Mouse (Mus musculus): ENCODE measurements at regions not wholly inside any gene's neighbourhood (a gene's known extent, or its start where the extent isn't known, plus 50 kb on each side); places are given as distances from the start of the nearest gene placed in this dataset.

DNA sequence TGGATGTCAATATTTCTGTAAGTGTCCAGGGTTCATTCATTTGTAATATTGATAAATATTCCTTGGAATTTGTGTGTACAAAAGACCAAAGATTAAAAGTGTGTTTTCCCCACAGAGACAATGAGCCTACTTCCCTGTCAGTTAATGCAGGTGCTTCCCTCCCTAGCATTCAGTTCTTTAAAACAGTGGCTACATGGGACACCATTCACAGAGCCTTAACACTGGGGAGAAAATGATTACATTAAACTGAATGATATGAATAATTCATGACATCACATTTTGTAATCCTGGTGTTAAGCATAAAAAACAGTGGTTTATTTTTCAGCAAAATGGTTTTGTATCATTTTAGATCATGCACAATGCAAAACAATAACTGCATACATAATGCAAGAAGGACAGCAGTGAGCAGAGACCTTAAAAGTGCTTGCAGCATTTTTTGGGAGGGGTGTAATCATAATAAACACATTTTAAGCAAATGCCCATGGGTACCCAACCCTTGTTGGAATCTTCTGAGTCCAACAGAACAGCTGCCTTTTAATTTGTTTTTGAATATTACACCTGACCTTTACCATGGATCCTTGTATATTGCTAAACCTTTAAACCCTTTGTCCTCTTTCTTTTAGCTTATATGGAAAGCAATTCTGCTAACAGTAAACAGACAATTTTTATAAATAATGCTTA lies 917.1 kb upstream of the Gm5150 start:
- Histone ChIP-seq H3K9ac (no peak overlapping the region), H3K9me3 (ENCODE audit: low read depth, low read length) (no peaks in the 10 kb centered on the region), H3K4me2 (no peak overlapping the region), H3K27me3 (ENCODE audit: insufficient read depth, low read length) (no peaks in the 10 kb centered on the region), H3K27ac (ENCODE audit: low read depth) (no peak overlapping the region), H3K36me3 (ENCODE audit: insufficient read depth) (no peaks in the 10 kb centered on the region), H3K4me3 (ENCODE audit: low read depth, low read length) (no peak overlapping the region), H3K4me1 (ENCODE audit: insufficient read depth) (no peaks in the 10 kb centered on the region)
- TF ChIP-seq CTCF (IDR thresholded peaks at IDR 0.05; ENCODE audit: low read depth): no peak
- ATAC-seq (ENCODE audit: insufficient read depth) (no peak), DNase-seq (no peak)

DNA sequence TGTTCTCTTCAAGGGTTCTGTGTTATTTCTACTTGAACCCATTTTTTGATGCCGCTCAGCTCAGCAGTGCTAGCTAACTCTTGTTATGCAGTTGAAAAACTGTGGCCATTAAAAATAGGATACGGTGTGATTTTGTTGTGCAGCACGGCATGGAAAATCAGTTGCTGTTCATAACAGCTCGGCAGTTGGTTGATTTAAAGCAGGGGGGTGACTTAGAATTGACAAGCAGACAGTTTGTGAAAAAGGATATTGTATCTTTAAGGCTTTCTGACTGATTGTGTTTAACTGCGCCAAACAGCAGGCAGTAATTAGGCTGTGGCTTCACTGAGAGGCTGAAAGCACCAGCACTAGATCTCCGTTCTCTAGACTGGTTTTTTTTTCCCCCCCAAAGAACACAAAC lies 915.1 kb upstream of the Gm5150 start:
- no peak overlapping the region for H3K9ac ChIP-seq
- 69% methylated on average over 6 of the region's 6 CpGs for WGBS
- H3K4me1 ChIP-seq (ENCODE audit: insufficient read depth): no peaks in the 10 kb centered on the region
- no peak overlapping the region for H3K27ac ChIP-seq (ENCODE audit: low read depth)
- H3K36me3 ChIP-seq (ENCODE audit: insufficient read depth): no peaks in the 10 kb centered on the region
- ATAC-seq (ENCODE audit: insufficient read depth) (no peak), DNase-seq (no peak)
- H3K4me2 ChIP-seq: no peak overlapping the region
- H3K27me3 ChIP-seq (ENCODE audit: insufficient read depth, low read length): no peaks in the 10 kb centered on the region
- TF ChIP-seq CTCF (IDR thresholded peaks at IDR 0.05; ENCODE audit: low read depth): no peak
- no peak overlapping the region for H3K4me3 ChIP-seq (ENCODE audit: low read depth, low read length)
- no peaks in the 10 kb centered on the region for H3K9me3 ChIP-seq (ENCODE audit: low read depth, low read length)

DNA sequence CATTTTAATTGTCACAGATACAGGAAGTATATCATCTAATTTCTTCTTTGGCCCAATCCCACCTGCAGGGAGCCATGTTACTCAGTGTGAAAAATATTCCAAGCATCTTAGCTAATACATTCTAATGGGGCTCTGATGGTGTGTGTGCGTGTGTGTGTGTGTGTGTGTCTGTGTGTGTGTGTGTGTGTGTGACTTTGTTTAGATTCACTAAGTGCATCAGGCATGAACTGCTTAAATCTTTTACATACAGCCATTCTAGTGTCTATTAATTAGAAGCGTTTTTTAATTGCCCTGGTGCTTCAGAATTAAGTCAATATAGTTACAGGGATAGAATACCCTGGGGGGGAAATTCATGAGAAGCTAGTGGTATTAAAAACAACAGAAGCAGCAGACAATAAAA lies 912.1 kb upstream of the Gm5150 start:
- no peak for ATAC-seq (ENCODE audit: insufficient read depth)
- H3K4me2 ChIP-seq: no peak overlapping the region
- no peak overlapping the region for H3K4me3 ChIP-seq (ENCODE audit: low read depth, low read length)
- no peak for TF ChIP-seq CTCF (IDR thresholded peaks at IDR 0.05; ENCODE audit: low read depth)
- H3K27ac ChIP-seq (ENCODE audit: low read depth): no peak overlapping the region
- 72% methylated on average over 2 of the region's 2 CpGs for WGBS
- DNase-seq: no peak
- no peaks in the 10 kb centered on the region for H3K27me3 ChIP-seq (ENCODE audit: insufficient read depth, low read length)
- no peak overlapping the region for H3K9ac ChIP-seq
- no peaks in the 10 kb centered on the region for H3K36me3 ChIP-seq (ENCODE audit: insufficient read depth)
- no peaks in the 10 kb centered on the region for H3K9me3 ChIP-seq (ENCODE audit: low read depth, low read length)
- no peaks in the 10 kb centered on the region for H3K4me1 ChIP-seq (ENCODE audit: insufficient read depth)

- DNase-seq: no peak
- H3K27me3 ChIP-seq (ENCODE audit: insufficient read depth, low read length): no peaks in the 10 kb centered on the region
- no peak for ATAC-seq (ENCODE audit: insufficient read depth)
- no peak for TF ChIP-seq CTCF (IDR thresholded peaks at IDR 0.05; ENCODE audit: low read depth)
- no peaks in the 10 kb centered on the region for H3K4me1 ChIP-seq (ENCODE audit: insufficient read depth)
- H3K4me3 ChIP-seq (ENCODE audit: low read depth, low read length): no peak overlapping the region
- no peak overlapping the region for H3K27ac ChIP-seq (ENCODE audit: low read depth)
- no peak overlapping the region for H3K4me2 ChIP-seq
- no peak overlapping the region for H3K9ac ChIP-seq
- no peaks in the 10 kb centered on the region for H3K9me3 ChIP-seq (ENCODE audit: low read depth, low read length)
- no peaks in the 10 kb centered on the region for H3K36me3 ChIP-seq (ENCODE audit: insufficient read depth)
- WGBS: 54% methylated on average over 2 of the region's 2 CpGs
Observed at GRCm38 (mm10) chr3:16916072-16916403, 909.8 kb upstream of the Gm5150 start.

GRCm38 (mm10) chr3:16915389-16916071 lies 909.3 kb upstream of the Gm5150 start:
- ATAC-seq (ENCODE audit: insufficient read depth) (no peak), DNase-seq (no peak)
- Histone ChIP-seq H3K9ac (no peak overlapping the region), H3K9me3 (ENCODE audit: low read depth, low read length) (no peaks in the 10 kb centered on the region), H3K27me3 (ENCODE audit: insufficient read depth, low read length) (no peaks in the 10 kb centered on the region), H3K27ac (ENCODE audit: low read depth) (no peak overlapping the region), H3K36me3 (ENCODE audit: insufficient read depth) (no peaks in the 10 kb centered on the region), H3K4me3 (ENCODE audit: low read depth, low read length) (no peak overlapping the region), H3K4me1 (ENCODE audit: insufficient read depth) (no peaks in the 10 kb centered on the region), H3K4me2 (no peak overlapping the region)
- WGBS: 39% methylated on average over 2 of the region's 2 CpGs
- no peak for TF ChIP-seq CTCF (IDR thresholded peaks at IDR 0.05; ENCODE audit: low read depth)

- DNase-seq: no peak
- Histone ChIP-seq H3K9me3 (ENCODE audit: low read depth, low read length) (no peaks in the 10 kb centered on the region), H3K27ac (ENCODE audit: low read depth) (no peak overlapping the region), H3K4me1 (ENCODE audit: insufficient read depth) (no peaks in the 10 kb centered on the region), H3K4me3 (ENCODE audit: low read depth, low read length) (no peak overlapping the region), H3K4me2 (no peak overlapping the region), H3K36me3 (ENCODE audit: insufficient read depth) (no peaks in the 10 kb centered on the region), H3K9ac (no peak overlapping the region), H3K27me3 (ENCODE audit: insufficient read depth, low read length) (no peaks in the 10 kb centered on the region)
- no peak for ATAC-seq (ENCODE audit: insufficient read depth)
- TF ChIP-seq CTCF (IDR thresholded peaks at IDR 0.05; ENCODE audit: low read depth): no peak
- 81% methylated on average over 1 of the region's 1 CpGs for WGBS
Observed at GRCm38 (mm10) chr3:16888132-16888531, 881.9 kb upstream of the Gm5150 start.

- H3K9ac ChIP-seq: no peak overlapping the region
- no peaks in the 10 kb centered on the region for H3K36me3 ChIP-seq (ENCODE audit: insufficient read depth)
- H3K4me1 ChIP-seq (ENCODE audit: insufficient read depth): no peaks in the 10 kb centered on the region
- no peaks in the 10 kb centered on the region for H3K27me3 ChIP-seq (ENCODE audit: insufficient read depth, low read length)
- no peak overlapping the region for H3K27ac ChIP-seq (ENCODE audit: low read depth)
- no peaks in the 10 kb centered on the region for H3K9me3 ChIP-seq (ENCODE audit: low read depth, low read length)
- H3K4me3 ChIP-seq (ENCODE audit: low read depth, low read length): no peak overlapping the region
- no peak for ATAC-seq (ENCODE audit: insufficient read depth)
- H3K4me2 ChIP-seq: no peak overlapping the region
- 65% methylated on average over 2 of the region's 2 CpGs for WGBS
- DNase-seq: no peak
- no peak for TF ChIP-seq CTCF (IDR thresholded peaks at IDR 0.05; ENCODE audit: low read depth)
Observed at GRCm38 (mm10) chr3:16872337-16873117, 866.3 kb upstream of the Gm5150 start.
